Mouse (Mus musculus) heart, postnatal 0 days (tissue): ENCODE results near the gene Wdr61.

ENCODE experiments used
- CTCF ChIP-seq: IDR thresholded peaks from 2 replicates; pipeline ENCODE4 v1.5.1; 2016; ENCODE audit warnings: antibody characterized with exemption, control low read depth, low read depth
- EP300 ChIP-seq: IDR thresholded peaks from 2 replicates; pipeline ENCODE4 v1.6.1; 2016; ENCODE audit warnings: antibody characterized with exemption, low read depth

GRCm38 (mm10) chr9:54759592-54759991 lies 25.3 kb upstream of the Wdr61 start:
- TF ChIP-seq CTCF (no peak), EP300 (no peak)
